Mouse (Mus musculus) thymus, adult 2 months (tissue): ENCODE measurements around the gene Gtf3c6.

ENCODE experiments used
- CTCF ChIP-seq: fragments of 200-500 bp; IDR thresholded peaks from 2 replicates; pipeline ENCODE4 v1.5.1; 2012; ENCODE audit warnings: mild to moderate bottlenecking, control low read depth, low read length, moderate library complexity, borderline replicate concordance; ENCODE audit not compliant: control insufficient read depth, poor library complexity, insufficient read depth; ENCODE audit errors: extremely low read depth
- POLR2A ChIP-seq: fragments of 200-500 bp; IDR thresholded peaks from 2 replicates; pipeline ENCODE4 v1.6.1; 2012; ENCODE audit warnings: mild to moderate bottlenecking, low read length, control low read depth, moderate library complexity; ENCODE audit not compliant: control insufficient read depth, poor library complexity, insufficient read depth; ENCODE audit errors: extremely low read depth

DNA sequence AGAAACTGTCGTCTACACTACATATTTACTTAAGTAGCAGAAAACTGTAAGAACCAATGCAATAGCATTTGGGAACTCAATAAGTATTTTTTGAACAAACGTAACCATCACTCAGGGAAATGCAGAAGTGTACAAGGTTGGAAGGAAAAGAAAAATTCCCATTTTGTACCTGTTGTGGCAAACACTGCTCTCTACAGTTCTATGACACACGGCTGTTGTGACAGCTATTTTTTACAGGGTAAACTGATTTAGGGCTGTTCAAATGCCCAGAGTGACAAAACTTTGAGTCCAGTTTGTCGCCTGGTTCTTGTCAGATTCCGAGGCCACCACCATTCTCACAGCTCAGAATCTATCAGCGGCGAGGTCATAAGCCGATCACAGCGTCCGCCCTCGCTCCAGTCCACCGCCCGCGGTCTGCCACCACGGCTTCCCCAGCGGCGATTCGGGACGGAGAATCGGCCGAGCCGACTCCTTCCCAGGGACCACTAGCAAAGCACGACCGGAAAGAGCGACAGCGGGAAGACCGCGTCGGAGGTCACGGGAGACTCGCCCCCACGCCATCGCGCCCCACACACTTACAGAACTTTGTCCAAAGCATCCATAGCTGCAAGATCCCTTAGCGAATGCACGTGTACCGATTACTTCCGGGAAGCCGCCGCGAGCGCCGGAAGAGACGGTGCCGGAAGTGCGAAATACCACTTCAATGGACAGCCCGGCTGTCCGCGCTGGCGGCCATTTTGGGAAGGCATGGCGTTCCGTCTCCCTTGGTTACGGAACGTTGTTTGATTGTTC is 11.3 kb downstream of the Gtf3c6 start, which contains the start of gene Rpf2:
- TF ChIP-seq CTCF (peak; percentile 55), POLR2A (peak; percentile 40; the same call in 1 of the 2 replicates)
